Mouse (Mus musculus): ENCODE measurements around the gene Tent4b. TPM values are rescaled to one million over a fixed set of nuclear protein-coding genes. Genes with fewer than 3 reads are reported as not detected.
A peak's percentile ranks its signal among the peaks of the same experiment; 100 is the strongest.
"Not testable (repeated sequence)": the region's sequence is repeated elsewhere in the genome, so short reads cannot be mapped to it uniquely, and the experiment has no call there.

The Tent4b gene
- polyA plus RNA-seq, 1 experiment from 2014 or later, result 3.6 TPM

DNA sequence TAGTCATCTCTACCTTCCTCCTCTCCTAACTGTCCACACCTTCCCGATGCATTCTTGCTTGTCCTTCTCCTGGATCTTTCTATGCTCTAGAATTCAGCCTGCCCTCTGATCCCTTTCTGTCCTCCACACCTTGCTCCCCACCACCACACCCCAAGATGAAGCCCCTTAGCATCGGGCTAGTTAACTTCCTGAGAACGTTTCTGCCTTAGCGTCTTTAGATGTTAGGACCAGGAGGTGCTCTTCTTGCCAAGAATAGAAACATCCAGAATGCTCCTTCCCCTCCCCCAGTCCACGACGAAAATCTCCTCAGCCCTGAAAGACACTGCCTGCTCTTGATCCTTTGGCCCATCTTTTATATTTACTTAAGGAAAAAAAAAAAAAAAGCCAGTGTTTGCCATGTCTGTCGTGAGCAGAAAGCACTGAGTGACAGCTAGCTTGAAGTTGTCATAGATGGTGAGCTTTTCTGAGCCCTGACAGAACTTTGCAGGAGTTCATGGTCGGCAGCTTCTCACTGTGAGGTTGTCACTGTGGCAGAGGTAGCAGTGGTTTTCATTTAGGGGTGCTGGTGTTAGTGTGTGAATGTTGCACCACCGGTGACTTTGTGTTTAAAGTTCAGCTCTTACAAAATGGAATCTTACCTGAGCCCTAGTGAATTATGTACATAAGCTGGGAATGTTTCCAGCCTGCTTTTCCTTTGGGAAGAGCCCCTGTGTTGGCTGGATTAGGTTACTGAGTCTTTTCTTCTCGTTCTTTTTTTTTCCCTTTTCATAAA lies 1.9 kb downstream of the Tent4b start:
- H3K4me2 ChIP-seq (replicated peaks; ENCODE audit: low read depth), result peak overlapping the region; percentile 95
- peak overlapping the region; percentile 18; the same call in 1 of the 2 replicates for H3K27ac ChIP-seq (replicated peaks)
- H3K9me3 ChIP-seq (ENCODE audit: control insufficient read depth, low read length), result no peaks in the 10 kb centered on the region
- peak overlapping the region; percentile 85 for H3K4me3 ChIP-seq (ENCODE audit: low read depth, low read length)
- no peaks in the 10 kb centered on the region; the same call in 1 of the 2 replicates for H3K36me3 ChIP-seq (ENCODE audit: control insufficient read depth, insufficient read depth, low read length)
- H3K27me3 ChIP-seq (ENCODE audit: control insufficient read depth, insufficient read depth, low read length), result no peaks in the 10 kb centered on the region
- peaks cover 9% of the 10 kb centered on the region; the same call in 1 of the 2 replicates for H3K4me1 ChIP-seq (replicated peaks; ENCODE audit: control insufficient read depth, insufficient read depth)
- ATAC-seq (ENCODE audit: low FRiP score, low TSS enrichment), result no peak
- no peak for TF ChIP-seq CTCF (IDR thresholded peaks at IDR 0.05; ENCODE audit: low read depth)
- TF ChIP-seq EP300 (optimal IDR thresholded peaks at IDR 0.05), result no peak
- 10% methylated on average over 10 of the region's 10 CpGs for WGBS
- H3K9ac ChIP-seq (ENCODE audit: low read length), result peak overlapping the region; percentile 83
- peak; percentile 17 for DNase-seq (ENCODE audit: low spot score)

DNA sequence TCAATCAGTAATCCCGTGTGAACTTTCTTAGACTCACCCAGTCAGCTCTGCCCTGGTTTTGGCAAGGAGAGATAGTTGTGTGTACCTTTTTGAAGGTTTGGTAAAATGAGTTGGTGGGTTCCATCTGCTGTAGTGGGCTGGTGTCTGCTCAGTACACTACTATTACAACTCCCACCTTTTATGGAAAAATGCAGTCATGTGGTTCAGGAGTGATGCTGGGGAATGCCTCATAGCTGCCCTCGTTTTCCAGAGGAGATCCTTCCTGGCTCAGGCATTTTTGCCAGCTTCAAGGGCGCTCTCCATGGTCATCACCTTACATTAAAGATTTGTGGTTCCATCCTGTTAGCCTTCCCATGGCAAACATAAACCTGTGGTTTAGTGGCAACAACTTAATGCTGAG lies 2.6 kb downstream of the Tent4b start:
- 45% methylated on average over 3 of the region's 3 CpGs for WGBS
- Histone ChIP-seq H3K27ac (replicated peaks) (no peak overlapping the region), H3K27me3 (ENCODE audit: control insufficient read depth, insufficient read depth, low read length) (no peaks in the 10 kb centered on the region), H3K4me1 (replicated peaks; ENCODE audit: control insufficient read depth, insufficient read depth) (peaks cover 9% of the 10 kb centered on the region; the same call in 1 of the 2 replicates), H3K4me2 (replicated peaks; ENCODE audit: low read depth) (peak overlapping the region; percentile 95; the same call in 1 of the 2 replicates), H3K9ac (ENCODE audit: low read length) (no peak overlapping the region), H3K36me3 (ENCODE audit: control insufficient read depth, insufficient read depth, low read length) (peaks cover 2% of the 10 kb centered on the region; the same call in 1 of the 2 replicates), H3K4me3 (ENCODE audit: low read depth, low read length) (no peak overlapping the region), H3K9me3 (ENCODE audit: control insufficient read depth, low read length) (no peaks in the 10 kb centered on the region)
- TF ChIP-seq CTCF (IDR thresholded peaks at IDR 0.05; ENCODE audit: low read depth) (no peak), EP300 (optimal IDR thresholded peaks at IDR 0.05) (no peak)
- DNase-seq (ENCODE audit: low spot score) (no peak), ATAC-seq (ENCODE audit: low FRiP score, low TSS enrichment) (no peak)

DNA sequence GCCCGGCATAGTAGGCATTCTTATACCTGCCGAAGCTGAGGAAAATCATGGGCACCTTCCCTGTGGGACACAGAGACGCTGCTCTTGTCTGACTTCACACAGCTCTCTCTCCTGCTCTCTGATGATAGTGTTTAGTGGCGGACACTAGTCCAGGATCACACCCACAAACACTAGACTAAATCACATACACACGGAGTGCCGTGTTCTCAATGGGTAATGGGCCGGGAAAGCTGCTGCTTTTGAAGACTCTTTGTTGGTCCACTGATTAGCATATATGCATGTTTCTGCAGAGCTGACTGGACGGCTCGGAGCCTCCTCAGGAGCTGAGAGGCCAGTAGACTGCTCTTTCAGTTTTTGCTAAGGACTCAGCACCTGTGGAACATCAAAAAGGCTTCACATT lies 7.0 kb downstream of the Tent4b start:
- Histone ChIP-seq H3K4me1 (replicated peaks; ENCODE audit: control insufficient read depth, insufficient read depth) (peaks cover 3% of the 10 kb centered on the region; the same call in 1 of the 2 replicates), H3K36me3 (ENCODE audit: control insufficient read depth, insufficient read depth, low read length) (peaks cover 2% of the 10 kb centered on the region; the same call in 1 of the 2 replicates), H3K27me3 (ENCODE audit: control insufficient read depth, insufficient read depth, low read length) (no peaks in the 10 kb centered on the region), H3K27ac (replicated peaks) (no peak overlapping the region), H3K4me3 (ENCODE audit: low read depth, low read length) (no peak overlapping the region), H3K9me3 (ENCODE audit: control insufficient read depth, low read length) (no peaks in the 10 kb centered on the region), H3K9ac (ENCODE audit: low read length) (no peak overlapping the region), H3K4me2 (replicated peaks; ENCODE audit: low read depth) (no peak overlapping the region)
- WGBS, result 83% methylated on average over 9 of the region's 9 CpGs
- TF ChIP-seq EP300 (optimal IDR thresholded peaks at IDR 0.05) (no peak), CTCF (IDR thresholded peaks at IDR 0.05; ENCODE audit: low read depth) (no peak)
- ATAC-seq (ENCODE audit: low FRiP score, low TSS enrichment), result no peak
- no peak for DNase-seq (ENCODE audit: low spot score)

DNA sequence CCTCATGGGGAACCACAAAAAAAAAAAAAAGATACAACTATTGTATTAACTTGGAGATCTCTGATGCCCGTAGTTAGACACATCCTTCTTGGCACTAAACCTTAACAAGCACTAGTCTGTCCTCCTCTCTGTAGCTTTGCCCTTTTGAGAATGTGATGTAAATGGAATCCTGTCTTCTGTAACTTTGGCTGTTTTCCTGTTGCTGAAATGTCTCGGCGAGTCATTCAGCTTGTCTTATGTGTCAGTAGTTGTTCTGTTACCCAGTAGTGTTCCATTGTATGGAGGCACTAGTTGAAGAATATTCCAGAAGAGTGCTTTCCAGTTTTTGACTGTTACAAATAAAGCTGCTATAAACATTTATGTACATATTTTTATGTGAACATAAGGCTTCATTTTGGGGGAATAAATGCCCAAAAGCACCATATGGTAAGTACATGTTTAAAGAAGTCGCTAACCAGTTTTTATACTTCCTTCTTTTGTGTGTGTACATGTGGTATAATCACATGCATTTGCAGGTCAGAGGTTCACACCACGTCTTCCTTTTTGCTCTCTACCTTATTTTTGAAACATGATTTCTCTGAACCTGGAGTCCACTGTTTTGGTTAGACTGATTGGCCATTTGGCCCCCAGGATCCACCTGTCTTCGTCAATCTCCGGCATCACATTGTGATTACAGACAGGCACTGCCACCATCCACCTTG lies 8.3 kb downstream of the Tent4b start:
- no peak for ATAC-seq (ENCODE audit: low FRiP score, low TSS enrichment)
- no peak for TF ChIP-seq CTCF (IDR thresholded peaks at IDR 0.05; ENCODE audit: low read depth)
- no peak for TF ChIP-seq EP300 (optimal IDR thresholded peaks at IDR 0.05)
- no peak overlapping the region for H3K4me3 ChIP-seq (ENCODE audit: low read depth, low read length)

DNA sequence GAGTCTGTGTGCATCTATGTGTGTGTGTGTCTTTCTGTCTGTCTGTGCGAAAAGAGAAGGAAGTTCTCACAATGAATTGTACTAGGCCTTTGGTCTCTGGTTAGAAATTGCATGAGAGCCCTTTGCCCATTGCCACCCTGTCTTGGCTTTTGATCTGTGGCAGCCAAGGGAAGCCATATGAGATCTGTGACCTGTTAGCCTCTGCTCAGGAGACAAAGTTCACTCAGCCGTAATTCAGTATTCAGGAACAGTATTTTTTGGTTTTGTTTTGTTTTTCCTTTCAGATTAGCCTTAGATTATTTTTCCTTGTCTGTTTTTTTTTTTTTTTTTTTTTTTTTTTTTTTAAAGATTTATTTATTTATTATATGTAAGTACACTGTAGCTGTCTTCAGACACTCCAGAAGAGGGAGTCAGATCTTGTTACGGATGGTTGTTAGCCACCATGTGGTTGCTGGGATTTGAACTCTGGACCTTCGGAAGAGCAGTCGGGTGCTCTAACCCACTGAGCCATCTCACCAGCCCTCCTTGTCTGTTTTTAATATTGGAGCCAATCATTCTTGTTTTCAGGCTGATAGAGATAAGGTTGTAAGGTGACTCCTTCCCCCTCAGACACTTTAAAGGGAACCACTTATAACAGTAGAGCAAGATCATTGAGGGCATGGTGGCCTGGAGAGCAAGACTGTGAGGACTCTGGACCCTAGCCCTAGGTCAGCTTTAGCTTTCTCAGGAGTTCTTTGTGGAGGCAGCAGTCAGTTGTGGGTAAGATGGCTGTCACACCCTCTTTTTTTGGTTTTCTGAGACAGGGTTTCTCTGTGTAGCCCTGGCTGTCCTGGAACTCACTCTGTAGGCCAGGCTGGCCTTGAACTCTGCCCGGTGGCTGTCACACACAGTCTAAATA lies 11.2 kb downstream of the Tent4b start:
- not testable (repeated sequence) for H3K27me3 ChIP-seq (ENCODE audit: control insufficient read depth, insufficient read depth, low read length); H3K36me3 ChIP-seq (ENCODE audit: control insufficient read depth, insufficient read depth, low read length); H3K4me1 ChIP-seq (replicated peaks; ENCODE audit: control insufficient read depth, insufficient read depth); H3K4me2 ChIP-seq (replicated peaks; ENCODE audit: low read depth); H3K9me3 ChIP-seq (ENCODE audit: control insufficient read depth, low read length); H3K9ac ChIP-seq (ENCODE audit: low read length); ATAC-seq (ENCODE audit: low FRiP score, low TSS enrichment); H3K4me3 ChIP-seq (ENCODE audit: low read depth, low read length); H3K27ac ChIP-seq (replicated peaks); DNase-seq (ENCODE audit: low spot score)
- WGBS, result 85% methylated on average over 5 of the region's 6 CpGs

More for the DNA sequence above, 8.3 kb downstream of the Tent4b start:
- Histone ChIP-seq H3K27ac (replicated peaks) (no peak overlapping the region), H3K36me3 (ENCODE audit: control insufficient read depth, insufficient read depth, low read length) (peaks cover 2% of the 10 kb centered on the region; the same call in 1 of the 2 replicates), H3K9ac (ENCODE audit: low read length) (no peak overlapping the region), H3K9me3 (ENCODE audit: control insufficient read depth, low read length) (no peaks in the 10 kb centered on the region), H3K4me2 (replicated peaks; ENCODE audit: low read depth) (no peak overlapping the region), H3K4me1 (replicated peaks; ENCODE audit: control insufficient read depth, insufficient read depth) (no peaks in the 10 kb centered on the region), H3K27me3 (ENCODE audit: control insufficient read depth, insufficient read depth, low read length) (no peaks in the 10 kb centered on the region)
- no peak for DNase-seq (ENCODE audit: low spot score)
- 79% methylated on average over 7 of the region's 7 CpGs for WGBS

All from stomach, postnatal 0 days (tissue).